Mouse (Mus musculus) cerebellum, adult 9-10 months (tissue): Measurements from ENCODE around the gene Fosb.

Source experiments
- DNase-seq: peaks from one replicate; pipeline ENCODE4 v3.0.0; 2022

The Fosb gene

GRCm38 (mm10) chr7:19309884-19310641 lies at the start of gene Fosb:
Fosb (minus strand) TSS chr7:19310051.
- DNase-seq = peak; percentile 97

- peak; percentile 90 for DNase-seq
These were observed 49.5 kb upstream of the Fosb start, which contains the start of the genes Cd3eap and Ppp1r13l for GRCm38 (mm10) chr7:19359299-19359891. Cd3eap (minus strand) TSS chr7:19359483. Ppp1r13l (plus strand) TSS chr7:19359749.

GRCm38 (mm10) chr7:19358634-19359033 lies 48.8 kb upstream of the Fosb start:
- no peak for DNase-seq

- no peak for DNase-seq
These were observed 47.8 kb upstream of the Fosb start for GRCm38 (mm10) chr7:19357381-19358375.

- no peak for DNase-seq
These were observed 46.5 kb upstream of the Fosb start for GRCm38 (mm10) chr7:19356311-19356710.

GRCm38 (mm10) chr7:19354991-19355390 lies 45.1 kb upstream of the Fosb start:
- DNase-seq = no peak

- DNase-seq = no peak
These were observed 40.4 kb upstream of the Fosb start for GRCm38 (mm10) chr7:19350221-19350620.

- DNase-seq = no peak
These were observed 39.5 kb upstream of the Fosb start for GRCm38 (mm10) chr7:19349188-19349915.

- DNase-seq = peak; percentile 98
These were observed 35.2 kb upstream of the Fosb start for GRCm38 (mm10) chr7:19344938-19345471.

- peak; percentile 64 for DNase-seq
These were observed 34.5 kb upstream of the Fosb start, which contains the start of gene Ercc1 for GRCm38 (mm10) chr7:19344237-19344847. Ercc1 (plus strand) TSS chr7:19344778.

GRCm38 (mm10) chr7:19343210-19343808 lies 33.5 kb upstream of the Fosb start:
- peak; percentile 82 for DNase-seq

GRCm38 (mm10) chr7:19342481-19343027 lies 32.7 kb upstream of the Fosb start:
- peak; percentile 95 for DNase-seq

GRCm38 (mm10) chr7:19341761-19342409 lies 32.0 kb upstream of the Fosb start:
- peak; percentile 64 for DNase-seq

- DNase-seq = no peak
These were observed 31.4 kb upstream of the Fosb start for GRCm38 (mm10) chr7:19341250-19341649.

GRCm38 (mm10) chr7:19338596-19338995 lies 28.7 kb upstream of the Fosb start:
- no peak for DNase-seq

GRCm38 (mm10) chr7:19338060-19338459 lies 28.2 kb upstream of the Fosb start:
- no peak for DNase-seq

GRCm38 (mm10) chr7:19337122-19337521 lies 27.3 kb upstream of the Fosb start:
- no peak for DNase-seq

GRCm38 (mm10) chr7:19335583-19335982 lies 25.7 kb upstream of the Fosb start:
- DNase-seq = no peak

- peak; percentile 77 for DNase-seq
These were observed 23.0 kb upstream of the Fosb start for GRCm38 (mm10) chr7:19332709-19333352.

GRCm38 (mm10) chr7:19331910-19332309 lies 22.1 kb upstream of the Fosb start:
- DNase-seq = no peak
